Mouse (Mus musculus): ENCODE measurements around the gene Snrnp35.

DNA sequence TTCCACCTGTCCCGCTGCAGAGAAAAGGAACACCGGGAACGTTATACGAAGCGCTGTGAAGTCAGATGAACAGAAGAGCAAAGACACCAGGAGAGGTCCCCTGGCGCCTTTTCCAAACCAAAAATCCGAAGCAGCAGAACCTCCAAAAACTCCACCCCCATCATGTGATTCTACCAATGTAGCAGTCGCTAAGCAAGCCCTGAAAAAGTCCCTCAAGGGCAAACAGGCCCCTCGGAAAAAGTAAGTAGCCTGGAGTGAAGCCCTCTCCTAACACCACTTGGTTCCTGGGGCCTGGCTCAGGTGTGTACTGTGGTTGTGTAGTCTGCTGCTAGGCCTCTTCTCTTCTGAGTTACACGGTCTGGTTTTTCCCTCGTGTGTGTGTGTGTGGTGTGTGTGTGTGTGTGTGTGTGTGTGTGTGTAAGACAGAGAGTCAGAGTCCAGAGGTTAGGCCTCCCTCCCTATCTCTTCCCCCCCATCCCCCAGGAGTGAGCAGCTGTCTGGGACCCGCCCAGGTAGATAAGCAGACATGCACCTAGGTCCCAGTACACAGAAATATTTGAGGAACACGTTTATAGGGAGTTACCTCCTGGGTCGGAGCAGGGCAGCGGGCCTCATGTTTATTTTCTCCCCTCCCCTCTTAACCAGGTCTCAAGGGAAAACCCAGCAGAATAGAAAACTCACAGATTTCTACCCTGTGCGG, 32.1 kb upstream of the Snrnp35 start:
- TF ChIP-seq TAL1 (IDR thresholded peaks at IDR 0.05; ENCODE audit: low read length) (peak; percentile 41; the same call in 2 of the 3 replicates), GATA1 (IDR thresholded peaks at IDR 0.05; ENCODE audit: low read length) (peak; percentile 31; the same call in 1 of the 2 replicates)

All from erythroblast, embryonic 14.5 days (primary cell).